Mouse (Mus musculus) liver, adult 2 months (tissue): ENCODE results near the gene Mok. TPM values are rescaled to one million over a fixed set of nuclear protein-coding genes. Genes with fewer than 3 reads are reported as not detected.

Experiments
- DNase-seq: peaks from one replicate; pipeline ENCODE4 v3.0.0-alpha.2; 2011; ENCODE audit warnings: low read depth, low spot score; ENCODE audit errors: extremely low read depth
- H3K27ac ChIP-seq: fragments of 200-500 bp; replicated peaks from 2 replicates; pipeline ENCODE4 v1.5.1; 2012; ENCODE audit warnings: low read depth, mild to moderate bottlenecking, control low read depth, inconsistent platforms, low read length; ENCODE audit not compliant: insufficient read depth
- H3K27me3 ChIP-seq: fragments of 200-500 bp; 2 replicates; pipeline ENCODE4 v1.6.1; 2012; ENCODE audit warnings: mild to moderate bottlenecking, moderate library complexity, low read length, inconsistent platforms; ENCODE audit not compliant: control insufficient read depth, insufficient read depth
- H3K36me3 ChIP-seq: fragments of 200-500 bp; 2 replicates; pipeline ENCODE4 v1.6.1; 2012; ENCODE audit warnings: low read length, inconsistent platforms; ENCODE audit not compliant: control insufficient read depth, insufficient read depth
- H3K4me1 ChIP-seq: fragments of 200-500 bp; 2 replicates; pipeline ENCODE4 v1.6.1; 2011; ENCODE audit warnings: low read length; ENCODE audit not compliant: control insufficient read depth, insufficient read depth
- H3K4me3 ChIP-seq: fragments of 200-500 bp; 2 replicates; pipeline ENCODE4 v1.5.1; 2011; ENCODE audit warnings: low read depth, mild to moderate bottlenecking, control low read depth, low read length, moderate library complexity; ENCODE audit not compliant: insufficient read depth
- H3K79me2 ChIP-seq: fragments of 200-500 bp; 2 replicates; pipeline ENCODE4 v1.6.1; 2012; ENCODE audit warnings: inconsistent platforms, mild to moderate bottlenecking, low read length, moderate library complexity; ENCODE audit not compliant: control insufficient read depth, insufficient read depth
- H3K9ac ChIP-seq: fragments of 200-500 bp; 2 replicates; pipeline ENCODE4 v1.6.1; 2012; ENCODE audit warnings: low read depth, mild to moderate bottlenecking, control low read depth, inconsistent platforms, low read length
- CTCF ChIP-seq: fragments of 200-500 bp; IDR thresholded peaks from 2 replicates; pipeline ENCODE4 v1.5.1; 2011; ENCODE audit warnings: low read depth, low read length, control low read depth
- POLR2A ChIP-seq: fragments of 200-500 bp; IDR thresholded peaks from 2 replicates; pipeline ENCODE4 v1.6.1; 2011; ENCODE audit warnings: low read length, control low read depth; ENCODE audit not compliant: insufficient read depth; ENCODE audit errors: extremely low read depth
- WGBS: fragments of 180-500 bp; shearing (Covaris S2); methylation state at CpG from one replicate; pipeline ENCODE4 v1.1.7; 2018; 5-methylcytosine and 5-hydroxymethylcytosine counted together
- polyA plus RNA-seq: library from polyadenylated mRNA; depleted of rRNA; stranded (reverse); fragments of >200 nt; gene quantifications from 2 replicates; pipeline ENCODE4 v1.2.3, GENCODE M21; 2012; rRNA removed
- total RNA-seq: library from RNA; depleted of rRNA; stranded (reverse); fragments of >200 nt; gene quantifications from 2 replicates; pipeline ENCODE4 v1.2.3, GENCODE M21; 2014; rRNA removed

The Mok gene
- total and polyA plus RNA-seq, 2 experiments, result 0.18 TPM; not detected in 1

DNA sequence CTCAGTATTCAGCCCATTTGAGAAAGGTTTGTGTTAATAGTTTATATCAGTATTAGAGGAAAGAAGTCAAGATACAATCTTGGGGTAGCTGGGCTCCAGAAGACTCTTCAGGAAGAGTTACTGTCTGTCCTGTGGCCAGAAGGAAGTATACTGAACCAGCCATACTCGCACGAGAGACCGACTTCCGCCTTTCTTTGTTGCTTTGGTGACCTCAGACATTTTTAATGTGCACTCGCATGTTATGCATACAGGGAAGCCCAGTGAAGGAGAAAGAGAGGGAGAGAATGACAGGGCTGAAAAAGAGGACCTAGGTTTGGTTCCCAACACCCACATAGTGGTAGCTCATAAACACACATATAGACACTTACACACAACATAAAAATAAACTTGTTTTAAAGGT lies 76.2 kb downstream of the Mok start:
- TF ChIP-seq CTCF, result no peak
- TF ChIP-seq POLR2A, result no peak
- Histone ChIP-seq H3K27me3 (no peaks in the 10 kb centered on the region), H3K4me3 (no peak overlapping the region), H3K27ac (no peak overlapping the region), H3K79me2 (peaks cover 41% of the 10 kb centered on the region), H3K4me1 (peaks cover 13% of the 10 kb centered on the region), H3K36me3 (no peaks in the 10 kb centered on the region), H3K9ac (no peak overlapping the region)
- DNase-seq, result no peak
- 84% methylated on average over 5 of the region's 5 CpGs for WGBS

GRCm38 (mm10) chr12:110762321-110762720 lies 78.4 kb downstream of the Mok start:
- H3K4me1 ChIP-seq, result peaks cover 15% of the 10 kb centered on the region

GRCm38 (mm10) chr12:110758932-110759331 lies 81.8 kb downstream of the Mok start:
- Histone ChIP-seq H3K27ac (no peak overlapping the region), H3K36me3 (no peaks in the 10 kb centered on the region), H3K79me2 (peaks cover 47% of the 10 kb centered on the region), H3K4me1 (peaks cover 21% of the 10 kb centered on the region), H3K4me3 (no peak overlapping the region), H3K9ac (no peak overlapping the region), H3K27me3 (no peaks in the 10 kb centered on the region)
- DNase-seq, result no peak
- 87% methylated on average over 8 of the region's 8 CpGs for WGBS
- TF ChIP-seq CTCF (no peak), POLR2A (no peak)

More at GRCm38 (mm10) chr12:110762321-110762720, 78.4 kb downstream of the Mok start:
- 80% methylated on average over 2 of the region's 2 CpGs for WGBS
- no peak for DNase-seq
- Histone ChIP-seq H3K4me3 (no peak overlapping the region), H3K36me3 (no peaks in the 10 kb centered on the region), H3K27me3 (no peaks in the 10 kb centered on the region), H3K9ac (no peak overlapping the region), H3K79me2 (peaks cover 47% of the 10 kb centered on the region), H3K27ac (no peak overlapping the region)
- TF ChIP-seq CTCF (no peak), POLR2A (no peak)

Other genes starting within 250 kb of the Mok start
- 56.5 and 98.5 TPM in 2 replicates for gene Dync1h1, start 239.5 kb downstream of the Mok start, total RNA-seq
- gene Dync1h1, start 239.5 kb downstream of the Mok start, polyA plus RNA-seq, result 66.0 and 85.8 TPM in 2 replicates
- gene 1700001K19Rik, start 158.3 kb downstream of the Mok start, total RNA-seq, result not detected in 2 replicates
- not detected in 2 replicates for gene 1700001K19Rik, start 158.3 kb downstream of the Mok start, polyA plus RNA-seq
- 114 and 134 TPM in 2 replicates for gene Hsp90aa1, start 138.2 kb downstream of the Mok start, total RNA-seq
- 36.4 and 49.8 TPM in 2 replicates for gene Hsp90aa1, start 138.2 kb downstream of the Mok start, polyA plus RNA-seq
- 19.5 and 21.0 TPM in 2 replicates for gene Wdr20, start 103.0 kb downstream of the Mok start, total RNA-seq
- 14.8 and 16.5 TPM in 2 replicates for gene Wdr20, start 103.0 kb downstream of the Mok start, polyA plus RNA-seq
- 4.0 TPM in 2 replicates for gene Zfp839, start 9.3 kb upstream of the Mok start, total RNA-seq
- 3.1 and 4.8 TPM in 2 replicates for gene Zfp839, start 9.3 kb upstream of the Mok start, polyA plus RNA-seq
- gene Cinp, start 48.2 kb upstream of the Mok start, total RNA-seq, result 20.4 and 20.8 TPM in 2 replicates
- 22.5 and 23.1 TPM in 2 replicates for gene Cinp, start 48.2 kb upstream of the Mok start, polyA plus RNA-seq
- gene Tecpr2, start 48.3 kb upstream of the Mok start, total RNA-seq, result 2.5 and 3.0 TPM in 2 replicates
- 3.2 and 3.8 TPM in 2 replicates for gene Tecpr2, start 48.3 kb upstream of the Mok start, polyA plus RNA-seq
- gene Ankrd9, start 138.1 kb upstream of the Mok start, total RNA-seq, result 0.94 and 1.4 TPM in 2 replicates
- gene Ankrd9, start 138.1 kb upstream of the Mok start, polyA plus RNA-seq, result 10.5 and 12.8 TPM in 2 replicates
- 4.4 and 5.9 TPM in 2 replicates for gene Rcor1, start 198.4 kb upstream of the Mok start, total RNA-seq
- gene Rcor1, start 198.4 kb upstream of the Mok start, polyA plus RNA-seq, result 3.4 and 5.3 TPM in 2 replicates